Mouse (Mus musculus): ENCODE results near the gene Sohlh1. TPM values are rescaled to one million over a fixed set of nuclear protein-coding genes. Genes with fewer than 3 reads are reported as not detected.
"Not testable (repeated sequence)": the region's sequence is repeated elsewhere in the genome, so short reads cannot be mapped to it uniquely, and the experiment has no call there.

Gene Sohlh1
- total RNA-seq, 2 experiments from 2014 or later, result not detected

GRCm38 (mm10) chr2:25836291-25836690, 10.8 kb downstream of the Sohlh1 start:
- peak; percentile 74 for DNase-seq

- no peak for DNase-seq
Observed at GRCm38 (mm10) chr2:25830786-25831185, 16.3 kb downstream of the Sohlh1 start.

GRCm38 (mm10) chr2:25828344-25828947, 18.6 kb downstream of the Sohlh1 start:
- no peak for DNase-seq

- no peak for DNase-seq
Observed at GRCm38 (mm10) chr2:25824751-25825150, 22.3 kb downstream of the Sohlh1 start.

GRCm38 (mm10) chr2:25822806-25823205, 24.2 kb downstream of the Sohlh1 start, which contains the start of gene Lcn9:
Gene Lcn9 (plus strand): TSS chr2:25823153.
- peak; percentile 34 for DNase-seq

- DNase-seq, result not testable (repeated sequence)
Observed at GRCm38 (mm10) chr2:25815748-25816147, 31.3 kb downstream of the Sohlh1 start, which contains the start of gene Glt6d1. Gene Glt6d1 (minus strand): TSS chr2:25815848.

- no peak for DNase-seq
Observed at GRCm38 (mm10) chr2:25813364-25813763, 33.7 kb downstream of the Sohlh1 start.

- DNase-seq, result no peak
Observed at GRCm38 (mm10) chr2:25811711-25812110, 35.3 kb downstream of the Sohlh1 start.

- DNase-seq, result no peak
Observed at GRCm38 (mm10) chr2:25798065-25798464, 49.0 kb downstream of the Sohlh1 start.

GRCm38 (mm10) chr2:25797635-25798034, 49.4 kb downstream of the Sohlh1 start:
- DNase-seq, result no peak

Other genes with a start within 250 kb of the Sohlh1 start
- gene Rabl6, start 238.7 kb downstream of the Sohlh1 start, total RNA-seq (2021), result 10 to 100 TPM; 49.6 to 58.7 TPM
- gene Ccdc183, start 229.6 kb downstream of the Sohlh1 start, total RNA-seq (2021), result not detected
- 10 to 100 TPM; 12.2 to 13.9 TPM for gene Tmem141, start 225.2 kb downstream of the Sohlh1 start, total RNA-seq (2021)
- gene Fcna, start 219.2 kb downstream of the Sohlh1 start, total RNA-seq (2021), result 1 to 10 TPM; 5.6 to 6.5 TPM
- 10 to 100 TPM; 27.7 to 36.4 TPM for gene Lcn8, start 194.1 kb downstream of the Sohlh1 start, total RNA-seq (2021)
- gene Lcn5, start 189.3 kb downstream of the Sohlh1 start, total RNA-seq (2021), result not detected
- gene Lcn6, start 170.5 kb downstream of the Sohlh1 start, total RNA-seq (2021), result not detected
- not detected for gene Lcn10, start 164.5 kb downstream of the Sohlh1 start, total RNA-seq (2021)
- not detected for gene Obp2a, start 147.2 kb downstream of the Sohlh1 start, total RNA-seq (2021)
- gene Bmyc, start 140.5 kb downstream of the Sohlh1 start, total RNA-seq (2021), result 10 to 100 TPM; 18.3 to 20.4 TPM
- gene Obp2b, start 110.2 kb downstream of the Sohlh1 start, total RNA-seq (2021), result not detected
- gene Lcn3, start 81.7 kb downstream of the Sohlh1 start, total RNA-seq (2021), result not detected
- not detected for gene Lcn11, start 70.2 kb downstream of the Sohlh1 start, total RNA-seq (2021)
- not detected for gene Gm13539, start 65.0 kb downstream of the Sohlh1 start, total RNA-seq (2021)
- gene Glt6d1, start 31.4 kb downstream of the Sohlh1 start, total RNA-seq (2021), result not detected
- gene Lcn9, start 24.1 kb downstream of the Sohlh1 start, total RNA-seq (2021), result not detected
- under 1 TPM; 0.12 to 0.34 TPM for gene Kcnt1, start 16.5 kb upstream of the Sohlh1 start, total RNA-seq (2021)
- gene Camsap1, start 136.0 kb upstream of the Sohlh1 start, total RNA-seq (2021), result 10 to 100 TPM; 29.5 to 34.8 TPM
- 100 to 1,000 TPM; 185 to 191 TPM for gene Ubac1, start 174.5 kb upstream of the Sohlh1 start, total RNA-seq (2021)